Mouse (Mus musculus) lung, postnatal 36 days (tissue): ENCODE results near the gene Flt3.

Experiments used
- DNase-seq: peaks from one replicate; pipeline ENCODE4 v3.0.0; 2022; ENCODE audit warnings: mixed read lengths

Flt3 gene

DNA sequence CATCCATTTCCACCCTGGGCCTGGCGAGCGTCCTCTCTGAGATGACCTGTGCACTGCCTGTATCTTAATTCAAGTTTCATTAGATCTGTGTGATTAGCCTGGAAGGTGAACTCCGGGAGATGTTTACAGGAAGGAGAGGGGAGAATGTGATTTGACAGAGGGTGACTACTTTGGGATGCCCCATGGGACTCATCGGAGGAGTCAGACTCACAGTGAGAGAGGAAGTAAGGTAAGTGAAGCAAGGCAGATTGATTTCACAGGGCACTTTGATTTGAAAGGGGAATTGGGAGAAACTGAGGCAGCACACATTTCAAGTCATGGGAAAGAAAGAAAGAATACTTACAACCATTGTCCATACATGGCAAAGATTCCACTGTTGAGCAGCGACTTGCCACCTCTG, 5.8 kb upstream of the Flt3 start:
- DNase-seq = no peak

DNA sequence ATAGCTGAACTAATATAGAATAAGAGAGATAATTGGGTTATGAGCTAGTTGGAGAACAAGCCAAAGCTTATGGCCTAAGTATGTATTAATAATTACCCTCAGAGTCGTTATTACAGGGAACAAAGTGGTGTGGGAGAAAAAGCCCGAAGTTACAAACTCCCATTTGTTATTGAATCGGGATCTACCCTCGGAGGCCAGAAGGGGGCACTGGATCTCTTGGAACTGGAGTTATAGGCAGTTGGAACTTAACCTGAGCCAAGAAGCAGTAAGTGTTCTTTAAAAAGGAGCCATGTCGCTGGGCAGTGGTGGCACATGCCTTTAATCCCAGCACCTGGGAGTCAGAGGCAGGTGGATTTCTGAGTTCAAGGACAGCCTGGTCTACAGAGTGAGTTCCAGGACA, 2.2 kb upstream of the Flt3 start:
- DNase-seq = peak; percentile 78

DNA sequence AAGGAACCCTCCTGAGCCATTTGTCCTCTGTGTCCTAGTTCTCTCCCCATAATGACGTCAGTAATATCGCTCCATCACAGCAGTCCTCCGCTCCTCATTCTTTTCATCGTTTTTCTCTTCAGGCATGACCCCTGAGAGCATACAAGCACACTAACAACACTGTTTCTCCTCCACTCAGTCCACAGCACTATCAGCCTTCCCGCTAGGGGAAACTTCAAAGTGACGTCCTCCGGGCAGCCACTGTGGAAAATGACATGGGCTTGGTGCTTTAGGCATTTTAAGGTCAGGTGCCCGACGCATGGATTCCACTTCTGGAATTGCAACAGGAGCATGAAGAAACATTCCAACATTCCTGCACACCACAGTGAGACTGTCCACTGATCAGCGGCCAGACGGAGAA, 735 bp upstream of the Flt3 start:
- no peak for DNase-seq

DNA sequence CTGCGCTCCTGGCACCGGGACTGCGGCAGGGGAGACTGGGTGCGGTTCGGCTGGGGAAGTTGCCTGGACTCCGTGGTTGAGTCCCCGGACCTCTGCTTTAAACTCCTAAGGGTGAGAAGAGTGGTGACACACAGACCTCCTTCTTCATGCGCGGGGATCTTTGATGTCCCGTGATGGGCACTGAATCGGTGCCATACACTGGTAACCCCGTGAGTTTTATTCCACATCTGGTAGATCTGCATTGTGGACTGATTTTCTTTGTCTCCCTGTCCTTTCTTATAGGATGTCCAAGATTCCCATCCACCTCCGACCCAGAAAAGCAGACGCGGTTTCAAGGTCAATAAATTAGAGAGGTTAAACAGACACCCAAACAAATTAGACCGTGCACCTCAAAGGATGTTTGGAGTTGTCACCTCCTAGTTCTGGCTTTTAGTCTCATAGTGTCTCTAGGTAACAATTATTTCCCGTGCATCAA, 253 bp upstream of the Flt3 start:
- no peak for DNase-seq

DNA sequence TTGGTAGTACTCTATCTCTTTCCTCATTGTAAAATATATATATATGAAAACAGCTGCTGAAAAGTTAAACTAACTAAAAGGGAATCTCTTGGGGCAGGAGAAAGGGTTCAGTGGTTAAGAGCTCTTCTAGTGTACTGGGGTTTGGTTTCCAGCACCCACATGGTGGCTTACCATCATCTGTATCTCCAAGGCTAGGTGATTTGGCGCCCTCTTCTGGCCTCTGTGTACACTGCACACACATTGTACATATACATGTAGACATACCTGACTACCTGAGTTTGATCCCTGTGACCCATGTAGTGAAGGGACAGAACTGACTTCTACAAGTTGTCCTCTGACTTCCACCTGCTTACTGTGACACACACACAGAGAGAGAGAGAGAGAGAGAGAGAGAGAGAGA, 5.2 kb downstream of the Flt3 start:
- DNase-seq = no peak

DNA sequence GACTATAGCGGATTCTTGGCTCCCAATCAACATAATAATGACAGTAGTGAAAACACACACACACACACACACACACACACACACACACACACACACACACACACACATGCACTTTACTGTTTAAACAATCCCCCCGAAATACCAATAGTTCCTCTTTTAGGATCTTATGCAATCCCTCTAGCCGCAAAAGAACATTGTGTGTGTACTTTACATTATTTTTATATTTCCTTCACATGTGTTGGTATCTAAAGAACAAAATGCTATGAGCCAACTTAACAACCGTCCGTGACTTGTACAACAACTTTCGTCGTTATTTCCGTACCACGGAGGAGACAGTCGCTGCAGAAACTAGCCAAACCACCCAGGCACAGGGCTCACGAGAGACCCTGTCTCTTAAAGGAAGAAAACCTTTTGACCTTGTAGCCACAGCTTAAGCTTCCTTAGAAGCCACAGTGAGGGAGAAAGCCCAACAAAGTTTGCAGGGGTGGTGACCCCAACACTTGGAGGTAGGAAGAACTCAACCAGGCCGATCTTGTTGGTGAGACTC, 7.5 kb downstream of the Flt3 start:
- peak; percentile 7 for DNase-seq

DNA sequence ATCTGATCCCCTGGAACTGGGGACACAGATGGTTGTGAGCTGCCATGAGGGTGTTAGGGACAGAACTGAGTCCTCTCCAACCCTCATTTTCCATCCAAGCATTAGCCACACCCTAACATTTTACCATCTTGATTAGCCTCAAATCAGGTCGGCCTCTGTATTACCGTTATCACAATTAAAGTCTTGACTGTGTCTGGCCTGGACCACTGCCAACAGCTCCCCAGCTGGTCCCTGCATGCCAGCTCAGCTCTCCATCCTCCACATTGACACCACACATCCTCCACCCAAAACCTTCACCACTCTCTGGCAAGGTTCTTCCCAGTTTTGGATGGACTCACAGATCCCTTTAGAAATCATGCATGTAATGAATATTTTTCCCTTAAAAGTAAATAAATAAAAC, 9.5 kb downstream of the Flt3 start:
- no peak for DNase-seq

DNA sequence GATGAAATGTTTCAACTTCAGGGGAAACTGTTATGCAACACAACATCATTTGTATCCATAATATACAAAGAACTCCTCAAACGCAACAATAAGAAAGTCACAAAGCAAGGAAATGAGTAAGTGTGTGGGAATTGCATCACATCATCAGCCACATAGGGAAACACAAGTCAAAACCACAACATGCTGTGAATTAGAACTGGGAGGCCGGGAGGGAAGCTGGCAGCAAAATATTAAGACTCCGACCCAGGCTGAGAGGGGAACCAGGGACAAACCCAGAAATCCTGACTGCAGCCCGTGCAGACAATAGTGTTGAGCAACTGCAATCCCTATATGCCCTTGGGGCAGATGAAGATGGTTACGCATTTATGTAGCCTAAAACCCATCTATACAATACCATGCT, 11.2 kb downstream of the Flt3 start:
- peak; percentile 27 for DNase-seq

DNA sequence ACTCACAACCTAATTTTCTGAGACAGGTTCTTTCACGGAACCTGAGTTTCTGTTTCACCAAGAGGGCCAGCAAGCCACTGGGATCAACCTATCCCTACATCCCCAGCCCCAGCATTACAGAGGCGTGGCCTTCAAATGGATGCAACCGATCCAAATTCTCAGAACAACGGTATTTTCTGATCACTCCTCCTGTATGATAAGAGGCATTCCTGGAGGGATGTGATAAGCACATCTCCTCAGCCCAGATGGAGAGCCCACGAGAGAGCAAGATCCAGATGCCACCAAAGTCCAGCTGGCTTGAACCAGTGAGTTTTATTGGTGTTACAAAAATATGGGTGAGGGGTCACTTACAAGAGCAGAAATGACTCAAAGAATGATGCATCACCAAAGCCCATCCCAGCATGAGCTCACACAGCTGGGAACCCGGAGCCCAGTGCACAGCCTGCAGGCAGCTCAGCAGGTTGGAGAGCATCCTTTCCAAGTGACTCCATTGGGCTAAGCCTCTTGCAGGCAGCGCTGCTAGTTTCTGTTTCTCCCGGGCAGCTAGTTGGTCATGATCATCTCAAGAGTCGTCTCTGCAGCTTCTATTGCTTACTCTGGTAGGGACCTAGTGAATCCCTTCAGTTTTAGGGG, 11.8 kb downstream of the Flt3 start:
- DNase-seq = no peak

DNA sequence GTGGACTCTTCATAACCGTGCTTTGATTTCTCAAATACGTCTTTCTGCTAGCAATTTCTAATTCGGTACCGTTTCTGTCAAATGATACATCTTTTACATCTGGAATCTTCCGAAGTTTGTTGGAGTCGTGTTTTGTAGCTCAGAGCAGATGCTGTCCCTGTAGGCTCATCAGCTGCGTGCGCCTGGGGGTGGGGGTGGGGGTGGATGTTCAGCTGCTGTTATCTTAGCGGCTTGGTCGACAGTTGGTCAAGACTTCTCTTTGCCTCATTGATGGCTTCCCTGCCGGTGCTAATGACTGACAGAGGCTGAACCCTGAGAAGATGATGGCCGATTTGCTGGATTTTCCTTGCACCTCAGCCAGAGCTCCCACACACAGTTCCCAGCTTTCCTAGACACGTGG, 13.4 kb downstream of the Flt3 start:
- no peak for DNase-seq

DNA sequence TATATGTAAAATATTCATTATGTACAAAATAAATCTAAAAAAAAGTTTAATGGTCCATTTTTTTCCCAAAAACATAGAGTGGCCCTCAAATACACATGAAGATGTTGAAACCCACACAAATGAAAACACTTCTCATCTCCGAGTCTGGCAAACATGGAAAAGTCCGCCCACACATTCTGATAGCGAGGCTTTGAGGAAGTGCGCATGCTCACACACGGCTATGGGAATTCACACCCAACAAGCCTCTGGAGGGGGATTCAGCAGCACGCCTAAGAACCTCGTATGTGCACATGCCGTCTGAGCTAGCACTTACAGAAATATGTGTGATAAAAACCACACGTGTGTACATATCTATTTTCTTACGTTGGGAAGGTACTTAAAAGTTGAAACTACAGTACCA, 18.9 kb downstream of the Flt3 start:
- DNase-seq = no peak

DNA sequence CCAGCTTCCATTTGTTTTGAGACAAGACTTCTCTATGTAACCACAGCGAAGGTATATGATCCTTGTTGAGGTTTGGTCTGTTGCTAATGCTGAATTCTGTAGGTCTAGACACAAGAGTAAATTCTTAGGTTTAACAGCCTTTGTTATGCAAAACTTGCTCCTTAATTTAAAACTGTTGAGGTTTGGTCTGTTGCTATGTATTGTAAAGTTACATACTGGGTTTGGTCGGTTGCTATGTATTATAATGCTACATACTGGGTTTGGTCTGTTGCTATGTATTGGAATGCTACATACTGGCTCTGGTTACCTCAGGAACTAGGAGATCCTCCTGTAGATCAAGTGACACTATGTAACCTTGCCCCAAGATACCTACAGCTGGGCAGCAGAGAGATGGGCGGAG, 20.8 kb downstream of the Flt3 start:
- no peak for DNase-seq

DNA sequence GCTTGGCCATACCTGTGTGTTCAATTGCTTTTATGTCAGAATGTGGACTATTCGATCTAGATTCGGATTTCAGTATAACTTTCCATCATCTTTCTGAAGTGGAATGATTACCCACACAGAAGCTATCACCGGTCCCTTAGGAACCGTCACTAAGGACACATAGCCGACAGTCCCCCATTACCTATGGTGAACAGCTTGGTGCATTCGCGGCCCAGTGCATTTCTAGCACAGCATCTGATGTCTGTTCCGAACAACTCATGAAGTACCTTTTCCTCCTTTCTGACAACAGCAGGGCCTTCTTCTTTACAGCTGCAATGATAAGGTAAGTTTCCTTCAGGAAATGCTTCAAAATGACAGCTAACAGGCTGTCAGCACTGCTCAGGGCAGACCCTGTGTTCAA, 30.0 kb downstream of the Flt3 start:
- no peak for DNase-seq

DNA sequence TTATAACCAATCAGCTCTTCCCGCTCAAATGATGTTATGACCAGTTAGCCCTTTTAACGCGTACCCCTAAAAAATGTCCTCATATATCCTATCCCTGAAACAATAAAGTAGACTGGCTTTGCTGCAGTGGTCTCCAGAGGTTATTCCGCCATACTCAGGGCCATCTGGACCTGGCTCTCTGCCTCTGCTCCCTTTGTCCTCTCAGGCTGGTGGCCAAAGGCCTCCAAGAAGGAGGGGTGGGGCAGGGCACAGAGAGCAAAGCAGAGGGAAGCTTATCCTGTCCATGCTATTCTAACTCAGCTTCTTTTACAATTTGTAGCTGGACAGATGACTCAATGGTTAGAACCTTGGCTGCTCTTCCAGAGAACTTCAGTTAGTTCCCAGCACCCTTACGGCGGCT, 32.1 kb downstream of the Flt3 start:
- no peak for DNase-seq

DNA sequence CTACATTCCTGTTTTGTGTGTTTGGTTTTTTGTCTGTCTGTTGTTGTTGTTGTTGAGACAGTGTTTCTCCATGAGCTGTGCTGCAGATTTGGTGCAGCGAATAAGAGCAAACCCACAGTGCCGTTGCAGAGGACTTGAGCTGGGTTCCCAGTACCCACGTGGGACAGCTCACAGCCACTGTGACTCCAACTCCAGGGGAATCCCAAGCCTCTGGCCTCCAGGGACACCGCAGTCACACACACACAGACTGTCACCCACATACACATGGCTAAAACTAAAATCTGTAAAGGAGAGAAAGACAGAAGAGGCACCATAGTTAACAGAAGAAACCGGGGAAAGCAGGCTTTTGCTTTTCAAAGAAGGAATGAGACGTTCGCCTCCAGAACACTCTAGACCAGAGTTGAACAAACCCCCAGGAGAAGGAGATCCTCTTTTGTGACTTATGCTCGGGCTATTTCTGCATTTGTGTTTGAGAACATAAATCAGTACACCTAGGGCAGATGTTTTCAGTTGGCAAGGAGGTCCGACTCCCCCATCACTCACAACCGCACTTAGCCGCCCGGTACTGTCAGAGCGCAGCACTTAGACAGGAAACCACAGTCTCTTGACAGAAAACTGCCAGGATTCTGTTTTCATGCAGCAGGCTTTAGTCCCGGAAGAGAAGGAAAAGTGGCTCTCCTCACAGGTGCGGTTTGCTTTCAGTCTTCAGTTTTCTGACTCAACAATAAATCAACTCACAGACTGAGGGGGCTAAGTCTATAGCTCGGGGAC, 34.1 kb downstream of the Flt3 start:
- no peak for DNase-seq

DNA sequence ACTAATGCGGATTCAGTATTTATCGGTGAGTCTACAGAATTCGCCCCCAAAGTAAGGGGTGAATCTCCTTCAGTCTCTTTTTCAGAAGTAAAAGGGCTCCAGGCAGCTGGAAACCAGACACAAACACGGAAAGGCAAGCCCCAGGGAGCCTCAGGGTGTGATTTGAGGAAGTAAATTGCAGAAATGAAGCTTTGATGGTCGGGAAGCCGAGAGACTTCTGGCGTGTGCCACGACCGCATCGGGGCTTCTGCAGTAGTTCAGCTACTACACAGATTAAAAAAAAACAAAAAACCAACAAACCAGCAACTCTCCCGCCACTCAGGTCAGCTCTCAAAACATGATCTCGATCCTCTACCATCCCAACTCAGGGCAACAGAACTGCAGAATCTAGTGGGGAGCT, 37.2 kb downstream of the Flt3 start:
- peak; percentile 45 for DNase-seq

DNA sequence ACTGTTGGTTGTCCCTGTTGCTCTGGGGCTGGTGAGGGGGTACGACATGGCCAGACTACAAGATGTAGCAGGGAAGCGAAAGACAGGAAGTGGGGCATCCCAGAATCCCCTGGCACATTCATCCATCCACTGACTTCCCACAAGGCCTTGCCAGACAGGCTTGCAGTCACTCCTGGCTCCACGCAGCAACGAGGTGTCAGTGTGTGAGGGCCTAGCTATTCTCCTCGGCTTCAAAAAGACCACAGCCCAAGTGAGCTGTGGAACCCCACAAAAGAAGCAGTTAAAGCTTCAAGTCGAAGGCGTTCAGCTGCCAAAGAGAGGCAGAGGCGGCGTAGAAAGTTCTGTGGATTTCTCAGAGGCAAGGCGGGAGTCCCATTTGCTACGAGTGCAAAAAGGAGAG, 41.8 kb downstream of the Flt3 start:
- DNase-seq = no peak

DNA sequence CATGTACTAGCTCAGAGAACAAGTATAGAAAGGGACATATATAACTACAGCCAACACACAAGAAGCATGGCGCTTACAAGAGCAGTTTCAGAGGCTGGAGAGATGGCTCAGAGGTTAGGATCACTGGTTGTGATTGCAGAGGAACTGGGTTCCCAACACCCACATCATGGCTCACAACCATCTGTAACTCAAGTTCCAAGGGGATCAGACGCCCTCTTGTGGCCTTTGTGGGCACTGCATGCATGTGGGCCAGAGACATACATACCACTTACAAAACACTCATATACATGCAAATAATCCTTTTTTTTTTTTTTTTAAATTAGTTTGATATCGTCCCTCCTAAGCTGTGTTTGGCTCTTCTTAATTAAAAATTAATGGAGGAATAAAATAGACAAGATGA, 42.8 kb downstream of the Flt3 start:
- DNase-seq = peak; percentile 41

DNA sequence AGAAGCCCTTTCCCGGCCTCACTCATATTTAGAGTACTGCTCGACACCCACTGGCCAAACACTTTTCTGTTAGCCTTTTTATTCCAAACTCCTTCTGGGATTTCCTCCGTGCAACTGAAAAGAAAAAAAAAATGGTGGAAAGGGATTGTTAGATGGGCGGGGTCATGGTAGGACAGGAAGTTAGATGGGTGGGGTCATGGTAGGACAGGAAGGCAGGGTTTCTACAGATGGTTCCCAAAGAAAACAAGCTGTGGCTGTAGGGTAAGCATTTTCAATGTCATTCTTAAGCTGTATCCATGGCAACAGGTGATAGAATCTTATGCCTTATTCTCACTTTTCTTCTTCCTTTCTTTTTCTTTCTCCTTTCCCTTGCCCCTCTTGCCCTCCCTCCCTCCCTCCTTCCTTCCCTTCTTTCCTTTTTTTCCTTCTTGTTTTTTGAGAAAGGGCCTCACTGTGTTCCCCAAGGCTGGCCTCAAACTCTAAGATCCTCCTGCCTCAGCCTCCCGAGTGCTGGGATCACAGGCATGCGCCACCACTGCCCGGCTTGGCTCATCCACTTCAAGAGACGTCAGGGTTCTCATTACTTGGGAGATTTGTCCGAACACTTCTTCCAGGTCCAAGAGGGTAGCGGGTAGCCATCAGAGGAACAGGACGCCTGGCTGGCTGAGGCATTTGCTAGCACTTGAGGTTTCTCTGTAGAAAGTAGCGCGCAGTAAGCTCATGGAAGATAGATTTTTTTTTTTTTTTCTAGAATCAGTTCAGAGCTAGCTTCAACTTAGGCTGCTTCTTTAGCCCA, 43.8 kb downstream of the Flt3 start:
- DNase-seq = no peak

DNA sequence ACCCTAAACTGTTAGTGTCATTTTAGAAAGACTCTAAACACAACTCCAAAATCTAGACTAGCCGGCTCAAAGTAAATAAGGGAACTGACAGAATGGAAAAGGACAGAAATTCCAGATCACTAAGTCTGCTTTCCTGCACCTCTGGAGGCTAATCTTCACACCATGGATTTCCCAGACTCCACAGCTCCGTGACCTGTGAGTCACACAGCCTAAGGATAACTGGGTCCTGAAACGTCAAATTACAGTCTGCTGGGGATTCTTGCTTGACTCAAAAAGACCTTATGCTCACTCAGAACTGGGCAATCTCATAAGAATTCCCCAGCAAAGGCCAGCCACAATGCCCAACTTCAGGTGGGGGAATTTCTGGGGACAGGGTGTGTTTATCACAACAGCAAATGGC, 44.5 kb downstream of the Flt3 start:
- DNase-seq = no peak

DNA sequence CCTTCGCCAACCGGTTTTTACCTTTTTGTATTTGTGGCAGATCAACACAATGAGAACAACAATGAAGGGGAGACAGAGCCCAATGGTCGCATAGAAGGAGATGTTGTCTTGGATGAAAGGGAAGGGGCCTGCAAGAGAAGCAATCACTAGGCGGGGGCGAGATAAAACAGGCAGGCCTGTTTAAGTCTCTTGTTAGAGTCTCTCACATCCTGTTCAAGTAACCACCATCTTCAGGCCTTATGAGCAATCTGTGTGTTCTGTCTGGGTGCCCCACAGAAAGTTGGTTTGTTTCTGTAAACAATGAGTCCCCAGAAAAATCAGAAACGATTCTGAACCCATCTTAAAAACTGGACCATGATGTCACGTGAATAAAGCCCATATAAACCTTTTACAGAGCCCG, 45.3 kb downstream of the Flt3 start:
- DNase-seq = no peak

DNA sequence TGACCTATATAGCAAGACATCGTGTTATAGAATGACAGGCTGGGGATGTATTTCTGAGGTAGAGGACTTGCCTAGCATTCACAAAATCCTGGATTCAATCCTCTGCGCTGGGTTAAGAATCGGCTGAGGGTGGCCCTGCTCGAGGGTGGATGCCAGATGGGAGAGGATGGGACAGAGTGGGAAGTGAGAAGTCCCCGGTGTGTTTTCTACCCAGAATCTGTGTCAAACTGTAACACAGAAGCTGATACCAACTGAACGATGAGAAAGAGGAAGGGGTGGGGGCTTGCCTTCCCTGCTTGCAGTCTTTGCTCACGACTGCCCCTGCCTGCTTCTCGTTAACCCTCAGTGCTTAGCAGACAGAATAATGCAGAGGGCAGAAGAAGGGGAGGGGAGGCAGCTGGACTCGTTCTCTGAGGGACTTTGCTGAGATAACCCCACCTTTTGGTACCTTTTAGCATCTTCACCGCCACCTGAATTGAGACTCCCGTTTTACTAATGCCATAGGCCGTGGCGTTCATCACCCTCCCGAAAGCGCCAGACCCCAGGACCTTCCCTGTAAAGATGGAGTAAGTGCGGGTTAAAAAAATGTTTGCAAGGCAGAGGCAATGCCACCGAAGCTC, 46.0 kb downstream of the Flt3 start:
- no peak for DNase-seq

DNA sequence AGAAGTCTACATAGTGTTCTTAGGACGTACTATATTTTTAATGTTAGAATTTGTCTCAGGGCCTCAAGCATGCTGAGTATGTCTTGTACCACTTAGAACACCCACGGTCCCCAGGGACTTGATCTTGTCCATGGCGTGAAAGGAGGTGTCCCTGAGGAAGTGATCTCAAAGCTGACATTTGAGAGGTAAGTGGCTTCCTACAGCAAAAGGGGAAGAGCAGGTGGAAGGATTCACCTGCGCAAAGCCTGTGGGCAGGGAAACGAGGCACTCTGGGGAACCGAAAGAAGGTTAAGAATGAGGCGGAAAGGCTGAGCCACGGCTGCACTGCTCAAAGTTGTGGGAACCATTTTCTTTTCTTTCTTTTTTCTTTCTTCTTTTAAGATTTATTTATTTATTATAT, 48.4 kb downstream of the Flt3 start:
- no peak for DNase-seq
